Mouse (Mus musculus) stomach, postnatal 0 days (tissue): ENCODE data around the gene Tgfbrap1. TPM values are rescaled to one million over a fixed set of nuclear protein-coding genes. Genes with fewer than 3 reads are reported as not detected.

Experiments
- ATAC-seq: fragments of 200-750 bp; cut with Nextera tagmentation; 2 replicates; pipeline ENCODE4 v1.8.0; 2017; ENCODE audit not compliant: low FRiP score, low TSS enrichment
- DNase-seq: peaks from one replicate; pipeline ENCODE4 v3.0.0-alpha.2; 2016; ENCODE audit warnings: low spot score
- H3K27ac ChIP-seq: fragments of 300-500 bp; sonication (generic); replicated peaks from 2 replicates; pipeline ENCODE4 v1.5.1; 2014; ENCODE audit warnings: mild to moderate bottlenecking, control low read depth
- H3K27me3 ChIP-seq: fragments of 300-500 bp; sonication (generic); 2 replicates; pipeline ENCODE4 v1.6.1; 2014; ENCODE audit warnings: low read length; ENCODE audit not compliant: control insufficient read depth, insufficient read depth
- H3K36me3 ChIP-seq: fragments of 300-500 bp; sonication (generic); 2 replicates; pipeline ENCODE4 v1.6.1; 2014; ENCODE audit warnings: low read length, mixed read lengths; ENCODE audit not compliant: control insufficient read depth, insufficient read depth
- H3K4me1 ChIP-seq: fragments of 300-500 bp; sonication (generic); replicated peaks from 2 replicates; pipeline ENCODE4 v1.6.1; 2014; ENCODE audit warnings: antibody characterized with exemption; ENCODE audit not compliant: control insufficient read depth, insufficient read depth
- H3K4me2 ChIP-seq: fragments of 300-500 bp; sonication (generic); replicated peaks from 2 replicates; pipeline ENCODE4 v1.6.1; 2014; ENCODE audit warnings: low read depth, mild to moderate bottlenecking, control low read depth, moderate library complexity
- H3K4me3 ChIP-seq: fragments of 300-500 bp; sonication (generic); 2 replicates; pipeline ENCODE4 v1.5.1; 2014; ENCODE audit warnings: low read depth, low read length, control low read depth
- H3K9ac ChIP-seq: fragments of 300-500 bp; sonication (generic); 2 replicates; pipeline ENCODE4 v1.6.1; 2014; ENCODE audit warnings: mild to moderate bottlenecking, low read length, control low read depth, mixed read lengths
- H3K9me3 ChIP-seq: fragments of 300-500 bp; sonication (generic); 2 replicates; pipeline ENCODE4 v1.6.1; 2016; ENCODE audit warnings: low read length; ENCODE audit not compliant: control insufficient read depth
- CTCF ChIP-seq: IDR thresholded peaks from 2 replicates; pipeline ENCODE4 v1.5.1; 2016; ENCODE audit warnings: antibody characterized with exemption, low read depth, mild to moderate bottlenecking, moderate library complexity
- EP300 ChIP-seq: optimal IDR thresholded peaks from 2 replicates; pipeline ENCODE3; 2016; ENCODE audit warnings: antibody characterized with exemption
- WGBS: fragments of 180-500 bp; shearing (Covaris S2); extraction: QIAGEN DNeasy Blood & Tissue Kit; methylation state at CpG from one replicate; pipeline ENCODE4 v1.1.7; 2014; 5-methylcytosine and 5-hydroxymethylcytosine counted together
- polyA plus RNA-seq: library from polyadenylated mRNA; unstranded; fragments of >200 nt; fragmentation: Nextera tagmentation; extraction: Ambion mirVana; gene quantifications from 2 replicates; pipeline ENCODE4 v1.2.1, GENCODE M21; 2015

The Tgfbrap1 gene
- polyA plus RNA-seq, 1 experiment from 2014 or later = 4.6 TPM

GRCm38 (mm10) chr1:43074791-43075190 lies 23.6 kb downstream of the Tgfbrap1 start:
- TF ChIP-seq EP300 (no peak), CTCF (no peak)
- Histone ChIP-seq H3K9ac (no peak overlapping the region), H3K9me3 (no peaks in the 10 kb centered on the region), H3K27ac (no peak overlapping the region), H3K36me3 (peaks cover 3% of the 10 kb centered on the region; the same call in 1 of the 2 replicates), H3K4me3 (no peak overlapping the region), H3K4me1 (no peaks in the 10 kb centered on the region), H3K27me3 (no peaks in the 10 kb centered on the region), H3K4me2 (no peak overlapping the region)
- ATAC-seq (no peak), DNase-seq (no peak)
- 98% methylated on average over 2 of the region's 2 CpGs for WGBS

DNA sequence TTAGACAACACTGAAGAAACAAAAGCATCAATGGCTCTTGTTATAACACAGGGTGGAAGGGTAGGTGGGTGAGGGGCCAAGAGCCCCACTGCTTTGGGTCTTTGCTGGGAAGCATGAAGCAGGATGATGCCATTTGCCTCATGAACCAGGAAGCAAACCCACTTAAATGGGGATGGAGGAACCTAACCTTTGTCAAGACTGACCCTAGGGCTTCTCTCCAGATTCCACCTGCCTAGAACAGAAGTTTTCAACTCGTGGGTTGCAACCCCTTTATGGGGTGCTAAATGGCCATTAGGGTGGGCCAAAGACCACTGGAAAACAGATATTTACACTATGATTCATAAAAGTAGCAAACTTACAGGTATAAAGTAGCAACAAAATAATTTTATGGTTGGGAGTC lies 25.9 kb downstream of the Tgfbrap1 start:
- Histone ChIP-seq H3K4me2 (no peak overlapping the region), H3K27ac (no peak overlapping the region), H3K9me3 (no peaks in the 10 kb centered on the region), H3K4me3 (no peak overlapping the region), H3K27me3 (no peaks in the 10 kb centered on the region), H3K9ac (no peak overlapping the region), H3K4me1 (no peaks in the 10 kb centered on the region), H3K36me3 (peaks cover 3% of the 10 kb centered on the region; the same call in 1 of the 2 replicates)
- no peak for ATAC-seq
- no peak for DNase-seq
- whole genome bisulfite sequencing = 69% methylated on average over 1 of the region's 1 CpGs
- TF ChIP-seq EP300 (no peak), CTCF (no peak)

DNA sequence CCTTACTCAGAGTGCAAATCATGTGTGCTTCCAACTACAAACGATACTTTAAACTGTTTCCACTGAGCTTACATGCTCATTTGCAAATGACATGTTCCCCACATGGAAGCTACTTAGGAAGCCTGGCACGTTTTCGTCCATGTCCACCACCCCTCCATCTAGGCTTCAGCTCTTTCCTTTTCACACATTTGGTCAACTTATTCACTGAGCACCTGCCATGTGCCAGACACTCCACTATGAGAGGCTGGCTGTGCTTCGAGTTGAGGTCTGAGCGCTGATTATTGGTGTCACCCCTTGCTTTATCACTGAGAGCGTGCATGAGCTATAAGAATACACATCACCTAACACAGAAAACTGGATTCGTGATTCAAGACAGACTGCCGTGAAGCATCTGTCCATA lies 26.4 kb downstream of the Tgfbrap1 start:
- no peaks in the 10 kb centered on the region for H3K27me3 ChIP-seq
- H3K9me3 ChIP-seq = no peaks in the 10 kb centered on the region
- TF ChIP-seq CTCF (no peak), EP300 (no peak)
- no peak overlapping the region for H3K27ac ChIP-seq
- no peak for DNase-seq
- peaks cover 3% of the 10 kb centered on the region for H3K36me3 ChIP-seq
- ATAC-seq = no peak
- no peak overlapping the region for H3K9ac ChIP-seq
- H3K4me2 ChIP-seq = no peak overlapping the region
- no peak overlapping the region for H3K4me3 ChIP-seq
- no peaks in the 10 kb centered on the region for H3K4me1 ChIP-seq
- 93% methylated on average over 8 of the region's 8 CpGs for WGBS

GRCm38 (mm10) chr1:43070726-43071125 lies 27.7 kb downstream of the Tgfbrap1 start:
- H3K4me3 ChIP-seq = no peak overlapping the region
- ATAC-seq (peak; percentile 95), DNase-seq (peak; percentile 89)
- H3K4me1 ChIP-seq = no peaks in the 10 kb centered on the region
- peaks cover 3% of the 10 kb centered on the region for H3K36me3 ChIP-seq
- no peaks in the 10 kb centered on the region for H3K9me3 ChIP-seq
- H3K27ac ChIP-seq = no peak overlapping the region
- TF ChIP-seq EP300 (no peak), CTCF (no peak)
- H3K27me3 ChIP-seq = no peaks in the 10 kb centered on the region
- no peak overlapping the region for H3K9ac ChIP-seq
- 52% methylated on average over 5 of the region's 5 CpGs for WGBS
- no peak overlapping the region for H3K4me2 ChIP-seq

GRCm38 (mm10) chr1:43067551-43067950 lies 30.9 kb downstream of the Tgfbrap1 start:
- Histone ChIP-seq H3K4me3 (no peak overlapping the region), H3K27ac (no peak overlapping the region), H3K4me1 (no peaks in the 10 kb centered on the region), H3K4me2 (no peak overlapping the region), H3K36me3 (no peaks in the 10 kb centered on the region; the same call in 1 of the 2 replicates), H3K9ac (no peak overlapping the region), H3K27me3 (no peaks in the 10 kb centered on the region), H3K9me3 (no peaks in the 10 kb centered on the region)
- DNase-seq (no peak), ATAC-seq (no peak)
- TF ChIP-seq EP300 (no peak), CTCF (no peak)
- 76% methylated on average over 7 of the region's 7 CpGs for WGBS

GRCm38 (mm10) chr1:43066573-43066972 lies 31.9 kb downstream of the Tgfbrap1 start:
- H3K9ac ChIP-seq = no peak overlapping the region
- H3K36me3 ChIP-seq = no peaks in the 10 kb centered on the region; the same call in 1 of the 2 replicates
- no peaks in the 10 kb centered on the region for H3K9me3 ChIP-seq
- no peaks in the 10 kb centered on the region for H3K4me1 ChIP-seq
- no peak for ATAC-seq
- no peak overlapping the region for H3K27ac ChIP-seq
- DNase-seq = no peak
- no peak overlapping the region for H3K4me3 ChIP-seq
- WGBS = 76% methylated on average over 8 of the region's 8 CpGs
- TF ChIP-seq CTCF = no peak
- TF ChIP-seq EP300 = no peak
- no peaks in the 10 kb centered on the region for H3K27me3 ChIP-seq
- H3K4me2 ChIP-seq = no peak overlapping the region
